Mouse (Mus musculus) liver, postnatal 0 days (tissue): ENCODE measurements at regions not wholly inside any gene's neighbourhood (a gene's known extent, or its start where the extent isn't known, plus 50 kb on each side); places are given as distances from the start of the nearest gene placed in this dataset.

Experiments
- CTCF ChIP-seq: sonication (generic); IDR thresholded peaks from 2 replicates; pipeline ENCODE4 v1.5.1; 2016; ENCODE audit warnings: antibody characterized with exemption, low read depth
- EP300 ChIP-seq: IDR thresholded peaks from 2 replicates; pipeline ENCODE4 v1.6.1; 2016; ENCODE audit warnings: antibody characterized with exemption, low read depth, mild to moderate bottlenecking

- no peak for TF ChIP-seq CTCF
- no peak for TF ChIP-seq EP300
These were observed 137.2 kb upstream of the Arrdc3 start for GRCm38 (mm10) chr13:80745991-80746390.
